In the genomic region with DNA sequence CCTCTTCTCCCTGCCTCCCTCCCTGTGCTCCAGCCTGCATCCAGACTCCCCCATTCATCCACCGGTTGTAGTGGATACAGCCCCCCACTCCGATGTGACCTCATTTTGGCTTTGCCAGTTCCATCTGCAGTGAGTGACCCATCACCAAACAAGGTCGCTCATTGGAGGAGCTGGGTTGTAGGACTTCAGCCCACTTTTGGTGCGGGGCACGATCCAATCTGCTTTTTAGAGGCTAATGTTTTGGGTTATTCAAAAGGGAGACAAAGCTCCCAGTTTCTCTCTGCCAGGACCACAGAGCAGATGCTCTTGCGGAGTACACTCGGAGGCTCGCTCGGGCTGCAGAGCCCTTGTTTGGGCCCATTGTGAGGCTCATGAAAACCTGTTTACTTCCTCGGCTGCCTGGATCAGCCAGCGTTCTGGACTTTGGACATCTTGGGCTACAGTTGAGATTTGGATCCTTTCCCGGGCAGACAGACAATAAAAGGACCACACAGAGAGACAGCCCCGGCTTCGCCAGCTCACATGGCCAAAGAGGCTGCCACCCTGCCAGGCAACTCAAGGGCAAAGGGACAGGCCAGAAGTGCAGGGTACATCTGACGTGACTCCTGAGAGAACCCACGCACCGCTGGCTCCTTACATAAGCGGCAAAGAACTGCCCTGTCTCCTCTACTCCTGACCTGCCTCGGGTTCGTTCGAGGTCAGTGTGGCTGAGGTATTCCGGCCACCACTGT, we compare ENCODE assay signal across 10 mouse cellular contexts.
A peak's percentile ranks its signal among the peaks of the same experiment; 100 is the strongest.
DNase-seq lines count a peak whose midpoint lies in the region; ATAC-seq and TF ChIP-seq lines count a peak whose summit lies in the region.
"Had no signal": no experiment of that assay in that cellular context is flagged by ENCODE, and none has a peak within 500 bp of the region (broad histone marks: within the 10 kb centered on the region; RNA-seq: fewer than 3 reads in every experiment).

No protein-coding gene starts in this region.

- H3K27me3 ChIP-seq in kidney, embryonic 14.5 days (ENCODE audit: control insufficient read depth, insufficient read depth, low read length), result no peaks in the 10 kb centered on the region
- H3K27me3 ChIP-seq in forebrain, embryonic 11.5 days (ENCODE audit: control insufficient read depth, insufficient read depth, low read length), result peaks cover 12% of the 10 kb centered on the region
- peaks cover 41% of the 10 kb centered on the region for H3K27me3 ChIP-seq in hindbrain, embryonic 12.5 days

- no peak overlapping the region for H3K4me2 ChIP-seq in kidney, embryonic 14.5 days (replicated peaks; ENCODE audit: low read depth, low read length)
- no peak overlapping the region for H3K4me2 ChIP-seq in forebrain, embryonic 11.5 days (ENCODE audit: low read depth, low read length, severe bottlenecking)
- H3K4me2 ChIP-seq in hindbrain, embryonic 12.5 days (replicated peaks), result no peak overlapping the region
- H3K4me2 ChIP-seq: embryonic facial prominence, embryonic 12.5 days; liver, embryonic 13.5 days had no signal

- 65% methylated on average over 22 of the region's 22 CpGs for WGBS in kidney, embryonic 14.5 days
- 56% methylated on average over 22 of the region's 22 CpGs for WGBS in forebrain, embryonic 11.5 days
- WGBS in hindbrain, embryonic 12.5 days, result 53% methylated on average over 22 of the region's 22 CpGs
- 30% methylated on average over 22 of the region's 22 CpGs for WGBS in olfactory bulb, adult 2 months

- H3K9me3 ChIP-seq in kidney, embryonic 14.5 days (ENCODE audit: control insufficient read depth, low read length), result no peaks in the 10 kb centered on the region
- H3K9me3 ChIP-seq in forebrain, embryonic 11.5 days (ENCODE audit: control insufficient read depth, low read length), result no peaks in the 10 kb centered on the region
- no peaks in the 10 kb centered on the region for H3K9me3 ChIP-seq in hindbrain, embryonic 12.5 days (replicated peaks)
- H3K9me3 ChIP-seq: embryonic facial prominence, embryonic 12.5 days; liver, embryonic 13.5 days had no signal

- no peak for TF ChIP-seq POLR2A in olfactory bulb, adult 2 months (IDR thresholded peaks at IDR 0.05; ENCODE audit: insufficient read depth, low read depth, low read length)

- no peaks in the 10 kb centered on the region for H3K4me1 ChIP-seq in kidney, embryonic 14.5 days (ENCODE audit: control insufficient read depth, insufficient read depth, low read length)
- H3K4me1 ChIP-seq in forebrain, embryonic 11.5 days (replicated peaks; ENCODE audit: control insufficient read depth, insufficient read depth, low read length), result peaks cover 26% of the 10 kb centered on the region
- H3K4me1 ChIP-seq in hindbrain, embryonic 12.5 days, result peaks cover 24% of the 10 kb centered on the region
- peaks cover 23% of the 10 kb centered on the region for H3K4me1 ChIP-seq in olfactory bulb, adult 2 months (ENCODE audit: control insufficient read depth, insufficient read depth, low read length)
- H3K4me1 ChIP-seq: embryonic facial prominence, embryonic 12.5 days; liver, embryonic 13.5 days had no signal

- DNase-seq in kidney, adult 11 months, result peak; percentile 97
- peak; percentile 57 for DNase-seq in forebrain, embryonic 11.5 days (ENCODE audit: low spot score)
- peak; percentile 77 for DNase-seq in layer of hippocampus, adult 9-11 months
- no peak for DNase-seq in spleen, postnatal 36 days (ENCODE audit: low spot score in 2 of 2)
- DNase-seq in T-cell, adult 2 months (ENCODE audit: low spot score), result no peak
- DNase-seq: liver, embryonic 13.5 days had no signal

- H3K9ac ChIP-seq in kidney, embryonic 14.5 days (ENCODE audit: low read depth, low read length), result no peak overlapping the region
- H3K9ac ChIP-seq in forebrain, embryonic 11.5 days (ENCODE audit: low read length), result peak overlapping the region; percentile 16; the same call in 1 of the 2 replicates
- no peak overlapping the region for H3K9ac ChIP-seq in hindbrain, embryonic 12.5 days
- H3K9ac ChIP-seq: embryonic facial prominence, embryonic 12.5 days; liver, embryonic 13.5 days had no signal

- no peaks in the 10 kb centered on the region for H3K36me3 ChIP-seq in kidney, embryonic 14.5 days (ENCODE audit: control insufficient read depth, insufficient read depth, low read length)
- H3K36me3 ChIP-seq in forebrain, embryonic 11.5 days (ENCODE audit: control insufficient read depth, insufficient read depth, low read length), result no peaks in the 10 kb centered on the region
- H3K36me3 ChIP-seq in hindbrain, embryonic 12.5 days, result no peaks in the 10 kb centered on the region
- H3K36me3 ChIP-seq: embryonic facial prominence, embryonic 12.5 days; liver, embryonic 13.5 days had no signal

- no peak for ATAC-seq in kidney, embryonic 14.5 days (ENCODE audit: low FRiP score, low TSS enrichment)
- peak; percentile 22; the same call in 1 of the 2 replicates for ATAC-seq in forebrain, embryonic 11.5 days (replicated peaks; ENCODE audit: low FRiP score)
- ATAC-seq in hindbrain, embryonic 12.5 days (ENCODE audit: low FRiP score), result peak; percentile 65

- no peak overlapping the region for H3K4me3 ChIP-seq in kidney, embryonic 14.5 days (ENCODE audit: low read length)
- H3K4me3 ChIP-seq in forebrain, embryonic 11.5 days (ENCODE audit: low read depth, low read length), result no peak overlapping the region
- no peak overlapping the region for H3K4me3 ChIP-seq in hindbrain, embryonic 12.5 days
- H3K4me3 ChIP-seq in olfactory bulb, adult 2 months (ENCODE audit: insufficient read depth, low read depth, low read length), result no peak overlapping the region
- H3K4me3 ChIP-seq: embryonic facial prominence, embryonic 12.5 days; liver, embryonic 13.5 days had no signal

- TF ChIP-seq CTCF in olfactory bulb, adult 2 months (IDR thresholded peaks at IDR 0.05; ENCODE audit: insufficient read depth, low read depth, low read length), result no peak

- no peak overlapping the region for H3K27ac ChIP-seq in kidney, embryonic 14.5 days (ENCODE audit: low read depth, low read length)
- H3K27ac ChIP-seq in forebrain, embryonic 11.5 days (ENCODE audit: low read depth, low read length), result no peak overlapping the region; the same call in 1 of the 2 replicates
- no peak overlapping the region for H3K27ac ChIP-seq in hindbrain, embryonic 12.5 days
- peak overlapping the region; percentile 75 for H3K27ac ChIP-seq in olfactory bulb, adult 2 months (ENCODE audit: insufficient read depth, low read depth, low read length)
- H3K27ac ChIP-seq: embryonic facial prominence, embryonic 12.5 days; liver, embryonic 13.5 days had no signal

Comparison
In these comparisons a context has a peak if more than half of its experiments do, and no peak if none do; other contexts are left out.
1. DNase-seq: peak in kidney, adult 11 months (single experiment), forebrain, embryonic 11.5 days (single experiment) and layer of hippocampus, adult 9-11 months (single experiment); none in spleen, postnatal 36 days (0 of 2) and T-cell, adult 2 months (single experiment).